Mouse (Mus musculus) small intestine, adult 2 months (tissue): ENCODE measurements around the gene Otop2. TPM values are rescaled to one million over a fixed set of nuclear protein-coding genes. Genes with fewer than 3 reads are reported as not detected.

Source experiments
- H3K27ac ChIP-seq: fragments of 200-500 bp; 2 replicates; pipeline ENCODE4 v1.5.1; 2012; ENCODE audit warnings: low read depth, low read length, control low read depth, inconsistent platforms; ENCODE audit not compliant: insufficient read depth
- H3K27me3 ChIP-seq: fragments of 200-500 bp; 2 replicates; pipeline ENCODE4 v1.6.1; 2012; ENCODE audit warnings: mild to moderate bottlenecking, moderate library complexity, low read length, inconsistent platforms; ENCODE audit not compliant: control insufficient read depth, insufficient read depth
- H3K36me3 ChIP-seq: fragments of 200-500 bp; 2 replicates; pipeline ENCODE4 v1.6.1; 2012; ENCODE audit warnings: mild to moderate bottlenecking, low read length, control low read depth, inconsistent platforms; ENCODE audit not compliant: control insufficient read depth, insufficient read depth
- H3K4me1 ChIP-seq: fragments of 200-500 bp; 2 replicates; pipeline ENCODE4 v1.6.1; 2012; ENCODE audit warnings: low read length, inconsistent platforms, mixed read lengths; ENCODE audit not compliant: control insufficient read depth, insufficient read depth, insufficient read length
- H3K4me3 ChIP-seq: fragments of 200-500 bp; 2 replicates; pipeline ENCODE4 v1.5.1; 2012; ENCODE audit warnings: low read depth, mild to moderate bottlenecking, control low read depth, inconsistent platforms, low read length, moderate library complexity
- CTCF ChIP-seq: fragments of 200-500 bp; IDR thresholded peaks from 2 replicates; pipeline ENCODE4 v1.5.1; 2012; ENCODE audit warnings: low read depth, mild to moderate bottlenecking, control low read depth, inconsistent platforms, low read length, moderate library complexity, mixed read lengths; ENCODE audit not compliant: insufficient replicate concordance, insufficient read length; ENCODE audit errors: extremely low read depth
- POLR2A ChIP-seq: fragments of 200-500 bp; IDR thresholded peaks from 2 replicates; pipeline ENCODE4 v1.6.1; 2012; ENCODE audit warnings: low read depth, mild to moderate bottlenecking, control low read depth, inconsistent platforms, low read length, moderate library complexity
- WGBS: fragments of 180-500 bp; shearing (Covaris S2); methylation state at CpG from one replicate; pipeline ENCODE4 v1.1.7; 2018; 5-methylcytosine and 5-hydroxymethylcytosine counted together
- polyA plus RNA-seq: library from polyadenylated mRNA; depleted of rRNA; stranded (reverse); fragments of >200 nt; gene quantifications from 2 replicates; pipeline ENCODE4 v1.2.3, GENCODE M21; 2012

Gene Otop2
- polyA plus RNA-seq, 1 experiment, result 1.3 TPM

- peak overlapping the region; percentile 62 for H3K4me3 ChIP-seq
- H3K36me3 ChIP-seq, result no peaks in the 10 kb centered on the region
- H3K27me3 ChIP-seq, result no peaks in the 10 kb centered on the region
- WGBS, result 70% methylated on average over 7 of the region's 7 CpGs
- no peaks in the 10 kb centered on the region for H3K4me1 ChIP-seq
- no peak for TF ChIP-seq POLR2A
- TF ChIP-seq CTCF, result no peak
- H3K27ac ChIP-seq, result no peak overlapping the region
Measured at GRCm38 (mm10) chr11:115366039-115366705, 59.2 kb downstream of the Otop2 start.

- no peaks in the 10 kb centered on the region for H3K36me3 ChIP-seq
- no peaks in the 10 kb centered on the region for H3K4me1 ChIP-seq
- H3K27ac ChIP-seq, result no peak overlapping the region
- 7% methylated on average over 26 of the region's 28 CpGs for WGBS
- H3K4me3 ChIP-seq, result peak overlapping the region; percentile 62
- H3K27me3 ChIP-seq, result no peaks in the 10 kb centered on the region
- TF ChIP-seq POLR2A (no peak), CTCF (no peak)
Measured at GRCm38 (mm10) chr11:115366706-115367394, 59.9 kb downstream of the Otop2 start.

GRCm38 (mm10) chr11:115367395-115367944, 60.5 kb downstream of the Otop2 start, which contains the start of gene Hid1:
Hid1 (minus strand) TSS chr11:115367756.
- H3K27ac ChIP-seq, result no peak within 1 kb of the TSS
- peak; percentile 53; the same call in 1 of the 2 replicates for TF ChIP-seq POLR2A
- TF ChIP-seq CTCF, result no peak
- H3K36me3 ChIP-seq, result no peaks in the 10 kb centered on the region
- no peaks in the 10 kb centered on the region for H3K4me1 ChIP-seq
- under 1% methylated on average over 39 of the region's 39 CpGs for WGBS
- H3K4me3 ChIP-seq, result peak within 1 kb of the TSS; percentile 62
- H3K27me3 ChIP-seq, result no peaks in the 10 kb centered on the region

GRCm38 (mm10) chr11:115370368-115370767, 63.4 kb downstream of the Otop2 start:
- Histone ChIP-seq H3K27me3 (no peaks in the 10 kb centered on the region), H3K4me1 (peaks cover 9% of the 10 kb centered on the region), H3K36me3 (no peaks in the 10 kb centered on the region), H3K27ac (no peak overlapping the region), H3K4me3 (no peak overlapping the region)
- TF ChIP-seq CTCF, result no peak
- TF ChIP-seq POLR2A, result no peak
- WGBS, result 82% methylated on average over 7 of the region's 7 CpGs

GRCm38 (mm10) chr11:115371354-115371753, 64.4 kb downstream of the Otop2 start:
- 80% methylated on average over 8 of the region's 8 CpGs for WGBS
- no peak for TF ChIP-seq POLR2A
- TF ChIP-seq CTCF, result no peak
- H3K36me3 ChIP-seq, result no peaks in the 10 kb centered on the region

GRCm38 (mm10) chr11:115372015-115372414, 65.1 kb downstream of the Otop2 start:
- H3K27ac ChIP-seq, result no peak overlapping the region
- 71% methylated on average over 1 of the region's 1 CpGs for WGBS

More at GRCm38 (mm10) chr11:115371354-115371753, 64.4 kb downstream of the Otop2 start:
- Histone ChIP-seq H3K4me3 (no peak overlapping the region), H3K27me3 (no peaks in the 10 kb centered on the region; the same call in 1 of the 2 replicates), H3K27ac (no peak overlapping the region), H3K4me1 (peaks cover 9% of the 10 kb centered on the region)

GRCm38 (mm10) chr11:115372737-115373136, 65.8 kb downstream of the Otop2 start:
- Histone ChIP-seq H3K27ac (no peak overlapping the region), H3K36me3 (no peaks in the 10 kb centered on the region), H3K4me1 (peaks cover 9% of the 10 kb centered on the region), H3K27me3 (no peaks in the 10 kb centered on the region; the same call in 1 of the 2 replicates), H3K4me3 (no peak overlapping the region)
- WGBS, result 55% methylated on average over 2 of the region's 2 CpGs
- TF ChIP-seq CTCF (no peak), POLR2A (no peak)

More at GRCm38 (mm10) chr11:115372015-115372414, 65.1 kb downstream of the Otop2 start:
- peaks cover 9% of the 10 kb centered on the region for H3K4me1 ChIP-seq
- TF ChIP-seq CTCF (no peak), POLR2A (no peak)
- H3K4me3 ChIP-seq, result no peak overlapping the region
- H3K27me3 ChIP-seq, result no peaks in the 10 kb centered on the region; the same call in 1 of the 2 replicates
- no peaks in the 10 kb centered on the region for H3K36me3 ChIP-seq
